Mouse (Mus musculus): ENCODE data around the gene Slc13a3.

The Slc13a3 gene

DNA sequence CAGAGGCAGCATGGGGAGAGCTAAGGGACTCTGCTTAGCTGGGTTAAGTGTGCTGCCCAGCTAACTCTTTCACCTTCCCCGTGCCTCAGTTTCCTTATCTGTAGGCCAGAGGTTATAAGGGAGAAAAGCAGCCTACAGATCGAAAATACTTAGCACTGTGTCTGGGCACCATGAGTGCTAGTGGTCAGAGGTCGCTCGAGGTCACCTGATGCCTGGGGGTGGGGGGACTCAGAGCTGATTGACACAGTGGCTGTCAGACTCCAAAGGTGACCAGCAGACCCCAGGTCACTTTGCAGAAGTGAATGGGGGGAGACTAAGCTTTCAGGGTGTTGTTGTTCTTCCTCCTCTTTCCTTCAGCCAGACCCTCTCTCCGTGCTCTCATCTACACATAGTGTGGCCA lies 58.7 kb downstream of the Slc13a3 start:
- CTCF ChIA-PET: no interaction called here

DNA sequence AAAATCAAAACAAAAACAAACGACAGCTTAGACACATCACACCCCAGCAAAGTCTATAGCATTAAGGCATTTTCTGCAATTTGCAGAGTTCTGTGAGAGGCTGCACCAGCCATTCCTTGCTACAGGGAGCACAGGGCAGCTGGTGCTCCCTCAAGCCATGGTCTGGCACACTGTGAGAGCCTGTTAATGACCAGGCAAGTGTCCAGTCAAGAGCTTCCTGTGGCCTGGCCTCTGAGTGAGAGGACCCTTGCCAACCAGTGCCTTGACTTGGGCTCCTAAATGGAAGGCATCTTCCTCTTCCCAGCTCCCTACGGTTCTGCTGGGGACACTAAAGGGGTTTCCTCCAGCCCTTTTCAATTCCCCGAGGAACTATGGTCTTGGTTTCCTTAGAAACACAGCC lies 59.1 kb downstream of the Slc13a3 start:
- CTCF ChIA-PET: no interaction called here

DNA sequence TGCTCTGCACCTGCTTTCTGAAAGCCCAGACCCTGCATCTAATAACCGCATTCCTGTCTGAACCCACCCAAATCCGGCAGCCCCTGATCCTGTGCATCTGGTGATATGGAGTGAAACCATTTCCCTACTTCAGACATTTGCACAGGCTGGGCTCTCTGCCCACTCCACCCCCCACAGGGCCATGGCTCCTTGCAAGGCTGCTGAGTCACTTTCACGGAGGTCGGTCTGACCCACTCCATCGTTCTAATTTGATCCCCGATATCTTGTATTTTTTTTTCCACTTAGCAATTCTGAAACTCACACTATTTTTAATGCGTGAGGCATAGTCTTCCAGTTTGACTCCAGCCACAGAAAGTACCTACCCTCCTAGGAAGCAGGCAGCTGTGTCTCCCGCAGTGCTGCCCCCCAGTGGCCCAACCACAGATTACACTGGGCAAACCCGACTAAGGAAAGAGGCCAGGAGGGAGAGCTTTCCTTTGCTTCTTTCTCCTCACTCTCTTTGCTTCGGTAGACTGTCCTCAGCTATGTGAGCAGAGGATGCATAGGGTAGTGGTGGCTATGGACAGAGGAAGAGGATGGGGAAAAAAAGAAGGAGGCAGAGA lies 65.2 kb downstream of the Slc13a3 start:
- CTCF ChIA-PET: interaction anchor here (0.7 kb wide), 1 partner anchor 464 kb away, joined by 3 read pairs; no protein-coding TSS in a partner anchor

DNA sequence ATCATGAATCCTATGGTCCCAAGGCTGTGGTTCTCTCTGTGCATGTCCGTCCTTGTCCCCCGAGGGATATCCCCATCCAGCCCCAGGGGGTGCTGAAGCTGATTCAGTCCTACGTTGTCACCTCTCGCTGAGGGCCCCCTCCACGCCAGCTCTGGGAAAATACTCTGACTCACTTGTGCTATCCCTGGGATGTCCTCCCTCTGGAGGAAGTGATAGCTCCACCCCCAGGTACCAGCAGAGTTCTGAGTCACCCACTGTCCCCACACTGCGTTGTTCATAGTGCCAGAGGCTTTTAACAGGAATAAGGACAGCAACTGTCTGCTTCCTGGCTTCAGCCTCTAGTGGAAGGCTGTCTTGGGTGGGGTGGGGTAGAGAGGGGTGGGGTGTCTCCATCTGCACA lies 67.7 kb downstream of the Slc13a3 start:
- CTCF ChIA-PET: no interaction called here

DNA sequence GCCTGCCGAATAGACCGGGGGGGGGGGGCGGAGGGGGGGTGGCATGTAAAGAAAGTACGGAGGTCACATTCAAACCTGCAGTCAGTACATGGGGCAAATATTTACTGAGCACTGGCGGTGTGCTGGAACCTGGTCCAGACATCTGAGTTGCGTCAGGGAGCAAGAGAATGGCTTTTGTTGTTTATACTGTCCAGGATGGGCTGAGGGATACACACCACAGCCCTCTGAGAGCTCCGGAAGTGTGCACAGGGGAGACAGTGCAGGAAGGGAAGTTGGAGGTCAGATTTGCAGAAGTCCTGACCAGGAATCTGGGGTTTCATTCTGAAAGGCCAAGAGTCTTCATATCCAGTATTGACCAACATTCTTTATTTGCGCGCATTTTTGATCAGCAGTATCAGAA lies 68.1 kb downstream of the Slc13a3 start:
- CTCF ChIA-PET: no interaction called here

DNA sequence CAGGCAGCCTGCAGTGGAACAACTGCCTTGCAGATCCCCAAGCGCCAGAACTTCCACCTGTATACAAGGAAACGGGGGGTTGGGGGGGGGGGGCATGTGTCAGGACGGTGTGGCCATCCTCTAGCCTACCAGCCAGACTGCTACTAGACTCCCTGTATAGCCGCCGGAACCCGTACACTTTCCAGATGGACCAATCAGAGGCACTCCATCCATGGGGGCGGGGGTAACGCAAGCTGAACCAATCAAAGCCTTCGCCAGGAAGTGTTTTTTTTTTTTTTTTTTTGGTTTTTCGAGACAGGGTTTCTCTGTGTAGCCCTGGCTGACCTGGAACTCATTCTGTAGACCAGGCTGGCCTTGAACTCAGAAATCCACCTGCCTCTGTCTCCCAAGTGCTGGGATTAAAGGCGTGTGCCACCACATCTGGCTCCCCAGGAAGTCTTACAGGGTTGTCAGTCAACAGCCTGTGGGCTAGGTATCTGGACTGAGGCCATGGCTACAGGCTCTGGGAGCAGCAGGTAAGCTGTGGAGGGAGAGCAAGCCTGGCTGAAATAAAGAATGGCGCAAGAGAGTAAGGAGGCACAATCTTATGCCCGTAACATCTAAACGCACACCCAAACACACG lies 74.8 kb downstream of the Slc13a3 start:
- CTCF ChIA-PET: no interaction called here

DNA sequence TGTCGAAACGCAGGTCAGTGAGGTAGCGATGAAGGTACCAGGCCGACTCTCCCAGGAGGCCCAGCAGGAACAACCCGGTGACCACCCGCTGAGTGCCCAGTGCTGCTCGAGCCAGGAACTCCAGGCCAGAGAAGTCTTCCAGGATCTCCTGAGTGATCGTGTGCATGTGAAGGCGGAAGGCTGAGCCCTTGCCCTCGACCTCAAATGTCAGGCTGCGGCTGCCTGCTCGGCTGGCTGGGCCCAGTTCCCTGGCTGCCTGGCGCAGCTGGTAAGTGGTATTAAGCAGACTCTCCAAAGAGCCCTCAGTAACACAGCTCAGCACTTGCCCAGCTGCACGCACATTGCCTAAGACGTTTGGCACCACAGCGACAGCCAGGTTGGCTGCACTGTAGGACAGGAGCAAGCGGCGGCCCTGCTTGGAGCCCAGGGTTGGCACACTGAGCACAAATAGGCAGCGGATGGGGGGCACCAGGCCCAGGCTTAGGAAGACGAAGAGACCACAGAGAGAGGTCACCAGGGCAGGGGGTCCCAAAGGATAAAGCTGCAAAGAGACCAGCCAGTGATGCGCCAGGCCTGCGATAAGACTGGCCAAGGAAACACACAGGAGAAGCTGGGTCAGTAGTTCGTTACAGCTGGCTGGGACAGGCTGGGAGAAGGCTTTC lies 75.4 kb downstream of the Slc13a3 start:
- CTCF ChIA-PET: no interaction called here

DNA sequence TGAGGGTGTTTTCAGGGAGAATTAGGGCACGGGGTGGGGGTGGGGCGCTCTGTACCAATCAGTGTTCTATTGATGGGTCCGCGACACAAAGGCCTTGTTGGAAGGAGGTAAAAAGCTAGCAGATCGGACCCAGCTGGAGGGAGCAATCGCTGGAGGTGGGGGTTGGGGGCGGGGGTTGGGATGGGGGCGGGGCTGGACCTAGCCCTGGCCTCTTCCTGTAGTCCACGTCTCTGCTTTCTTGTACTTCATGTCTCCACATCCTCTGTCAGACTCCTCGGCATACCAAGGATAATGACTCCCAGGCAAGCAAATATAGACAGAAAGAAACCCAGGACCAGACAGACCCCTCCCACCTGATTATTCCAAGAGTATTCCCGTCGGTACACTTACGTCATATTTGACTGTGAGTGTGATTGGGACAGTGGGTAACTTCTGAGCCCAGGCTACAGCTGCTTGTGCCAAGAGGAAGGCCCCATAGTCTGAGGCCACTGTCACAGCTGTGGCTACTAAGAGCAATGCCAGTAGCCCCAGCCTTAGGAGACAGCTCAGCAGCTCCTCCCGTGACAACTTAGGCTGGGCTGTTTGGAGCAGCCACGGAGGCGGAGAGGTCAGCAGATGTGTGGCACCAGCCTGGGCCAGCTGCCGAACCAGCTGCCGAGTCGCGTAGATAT lies 76.1 kb downstream of the Slc13a3 start:
- CTCF ChIA-PET: no interaction called here

DNA sequence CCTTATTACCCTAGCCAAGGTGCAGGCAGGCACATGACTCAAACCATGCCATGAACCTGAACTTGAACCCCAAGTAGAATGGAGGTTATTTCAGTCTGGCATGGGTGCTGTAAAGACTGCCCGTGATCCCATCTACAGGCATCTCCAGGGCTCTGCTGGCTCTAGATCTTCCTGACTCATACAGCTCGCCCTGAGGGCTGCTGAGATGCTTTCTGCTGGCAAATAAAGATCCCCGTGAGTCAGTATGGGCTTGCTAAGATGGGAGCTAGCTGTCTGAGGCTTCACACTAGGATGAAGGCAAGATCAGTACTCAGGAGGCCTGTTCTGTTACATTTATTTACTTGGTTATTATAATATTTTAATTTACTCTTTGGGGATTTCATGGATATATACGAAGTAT lies 80.9 kb downstream of the Slc13a3 start:
- CTCF ChIA-PET: interaction anchor here (0.5 kb wide), 1 partner anchor 10 kb away, joined by 4 read pairs; no protein-coding TSS in a partner anchor

DNA sequence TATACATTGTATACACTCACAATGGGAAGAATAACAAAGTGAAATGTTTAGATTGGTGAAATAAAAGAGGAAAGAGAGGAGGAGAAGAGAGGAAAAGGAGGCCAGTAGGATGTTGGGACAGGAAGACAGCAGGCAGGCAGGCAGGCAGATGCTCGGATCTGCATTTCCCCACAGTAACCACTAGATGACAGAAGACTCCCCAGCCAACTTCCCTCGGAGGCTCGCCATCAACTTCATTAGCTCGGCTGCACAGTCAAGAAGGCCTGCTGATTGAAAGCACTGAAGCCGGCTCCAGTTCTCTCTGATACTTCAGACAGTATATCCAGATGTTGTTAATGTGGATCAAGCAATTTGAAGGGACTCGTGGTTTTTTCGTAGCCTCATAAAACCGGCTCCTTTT lies 81.5 kb downstream of the Slc13a3 start:
- CTCF ChIA-PET: no interaction called here

DNA sequence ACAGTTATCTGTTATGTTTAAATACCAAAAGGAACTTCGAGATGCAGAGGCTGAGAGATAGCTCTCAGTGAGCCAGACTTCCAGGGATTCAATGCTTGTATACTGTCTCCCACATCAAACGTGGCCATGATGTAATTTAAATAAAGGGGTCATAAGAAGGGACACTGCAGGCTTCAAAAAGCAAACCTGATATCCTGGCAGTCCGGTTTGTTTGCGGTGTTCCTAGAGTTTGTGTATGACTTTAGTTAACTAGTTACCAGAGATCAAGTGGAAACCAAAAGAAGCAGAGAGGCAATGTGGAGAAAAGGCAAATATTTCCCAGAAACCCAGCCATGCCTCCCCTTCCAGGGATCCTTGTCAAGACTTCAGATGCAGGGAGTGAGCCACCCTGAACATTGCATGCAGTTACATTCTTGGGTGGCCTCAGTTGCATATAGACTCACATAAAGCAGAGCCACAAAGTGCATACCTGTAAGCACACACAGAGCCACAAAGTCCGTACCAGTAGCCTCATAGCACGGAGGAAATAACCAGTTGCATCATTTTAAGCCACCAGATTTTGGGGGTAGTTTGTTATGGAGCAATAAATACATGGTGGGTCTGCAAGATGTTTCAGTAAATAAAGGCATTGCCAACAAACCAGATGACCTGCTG lies 83.6 kb downstream of the Slc13a3 start:
- CTCF ChIA-PET: no interaction called here

DNA sequence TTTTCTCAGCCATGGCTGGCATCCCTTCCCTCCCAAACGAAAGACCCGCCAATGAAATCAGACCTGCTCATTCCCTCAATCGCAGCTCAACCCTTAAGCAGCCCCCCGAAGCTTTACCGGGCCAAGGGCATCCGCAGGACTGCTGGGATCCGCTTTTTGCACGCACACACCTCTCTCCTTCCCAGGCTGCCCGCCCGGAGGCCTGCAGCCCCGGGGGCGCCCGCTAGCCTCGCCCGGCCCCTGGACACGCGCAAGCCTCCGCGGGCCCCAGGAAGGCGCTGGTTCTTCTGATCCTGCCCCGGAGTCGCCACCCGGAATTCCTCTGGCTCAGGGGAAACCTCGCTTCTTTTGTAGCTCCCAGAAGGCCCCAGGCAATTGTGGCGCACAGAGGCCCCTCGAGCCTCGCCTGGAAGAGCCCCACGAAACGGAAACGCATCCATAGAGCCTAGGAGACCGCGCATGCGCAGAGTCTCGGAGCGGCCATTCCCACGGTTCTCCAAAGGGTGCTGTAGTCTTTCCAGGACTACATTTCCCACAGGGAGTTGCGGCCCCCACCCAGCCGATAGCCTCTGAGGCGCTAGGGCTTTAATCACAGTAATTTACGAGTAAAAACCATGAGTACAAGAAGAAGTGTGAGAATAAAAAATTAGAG lies 85.1 kb downstream of the Slc13a3 start, which contains the start of gene Zfp334:
TSS of gene Zfp334 (minus strand) at position 416 of the 652 bp plus-strand sequence.
- CTCF ChIA-PET: no interaction called here

DNA sequence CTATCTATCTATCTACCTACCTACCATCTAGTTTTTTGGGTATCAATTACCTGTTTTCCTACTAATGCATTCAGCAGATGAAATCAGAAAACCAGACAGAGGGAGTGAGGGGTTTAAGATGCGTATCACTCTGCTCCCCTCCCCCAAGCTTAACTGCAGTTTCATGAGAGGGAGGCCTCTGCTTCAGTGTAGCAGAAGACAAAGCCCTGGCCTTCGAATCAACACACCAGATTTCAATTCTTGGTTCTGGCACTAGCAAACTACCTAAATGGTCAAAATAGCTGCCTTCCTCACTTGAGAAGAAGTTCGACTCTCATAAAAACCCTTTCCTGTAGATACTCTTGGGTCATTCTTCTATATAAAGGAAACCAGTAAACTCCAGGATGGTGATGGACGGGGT lies 85.7 kb downstream of the Slc13a3 start:
- CTCF ChIA-PET: interaction anchor here (0.7 kb wide), 1 partner anchor 12 kb away, joined by 3 read pairs; no protein-coding TSS in a partner anchor

DNA sequence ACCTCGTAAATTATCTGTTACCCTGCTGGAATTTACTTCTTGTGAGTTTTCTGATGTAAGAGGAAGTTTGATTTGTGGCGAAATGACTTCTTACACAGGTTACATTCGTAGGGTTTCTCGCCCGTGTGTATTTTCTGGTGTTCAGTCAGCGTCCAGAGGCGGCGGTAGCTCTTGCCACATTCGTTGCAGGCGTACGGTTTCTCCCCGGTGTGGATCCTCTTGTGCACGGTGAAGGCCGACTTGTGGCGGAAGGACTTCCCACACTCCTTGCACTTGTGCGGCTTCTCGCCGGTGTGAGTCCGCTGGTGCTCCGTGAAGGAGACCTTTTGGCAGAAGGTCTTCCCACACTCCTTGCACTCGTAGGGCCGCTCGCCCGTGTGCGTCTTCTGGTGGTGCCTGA lies 93.0 kb downstream of the Slc13a3 start:
- CTCF ChIA-PET: no interaction called here

DNA sequence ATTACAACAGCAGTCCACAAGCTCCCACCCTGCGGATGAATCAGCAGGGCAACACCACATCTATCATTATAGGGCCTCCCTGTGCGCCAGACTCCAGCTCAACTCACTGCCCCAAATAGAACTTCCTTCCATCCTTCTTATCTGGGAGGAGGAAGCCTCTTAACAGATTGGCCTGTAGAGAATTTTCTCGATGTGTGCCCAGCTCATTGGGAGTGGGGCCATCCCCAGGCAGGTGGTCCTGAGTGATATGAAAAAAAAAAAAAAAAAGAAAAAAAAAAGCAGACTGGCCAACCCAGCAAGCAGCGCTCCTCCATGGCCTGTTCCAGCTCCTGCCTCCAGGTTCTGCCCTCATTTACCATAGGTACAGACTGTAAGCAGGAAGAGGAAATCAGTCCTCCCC lies 97.0 kb downstream of the Slc13a3 start:
- CTCF ChIA-PET: no interaction called here

DNA sequence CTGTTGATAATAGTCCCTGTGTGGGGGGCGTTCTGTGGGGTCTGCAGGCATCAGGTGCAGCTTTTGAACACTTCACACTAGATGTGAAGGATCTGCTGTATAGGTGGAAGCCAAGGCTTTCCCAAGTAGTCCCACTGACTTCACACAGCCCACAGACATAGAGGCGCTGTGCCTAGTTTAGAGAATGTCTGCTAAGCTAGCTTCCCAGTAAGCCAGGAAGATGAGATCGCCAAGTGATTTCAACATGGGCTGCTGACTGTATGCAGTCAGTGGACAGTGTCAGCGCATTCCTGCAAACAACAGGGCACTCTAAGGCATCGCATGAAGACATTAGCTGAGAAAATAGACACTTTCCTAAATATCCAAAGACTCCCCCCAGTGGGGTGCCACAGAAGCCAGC lies 97.6 kb downstream of the Slc13a3 start:
- CTCF ChIA-PET: interaction anchor here (0.6 kb wide), 2 partner anchors 11 to 76 kb away, joined by 3 read pairs; no protein-coding TSS in a partner anchor

DNA sequence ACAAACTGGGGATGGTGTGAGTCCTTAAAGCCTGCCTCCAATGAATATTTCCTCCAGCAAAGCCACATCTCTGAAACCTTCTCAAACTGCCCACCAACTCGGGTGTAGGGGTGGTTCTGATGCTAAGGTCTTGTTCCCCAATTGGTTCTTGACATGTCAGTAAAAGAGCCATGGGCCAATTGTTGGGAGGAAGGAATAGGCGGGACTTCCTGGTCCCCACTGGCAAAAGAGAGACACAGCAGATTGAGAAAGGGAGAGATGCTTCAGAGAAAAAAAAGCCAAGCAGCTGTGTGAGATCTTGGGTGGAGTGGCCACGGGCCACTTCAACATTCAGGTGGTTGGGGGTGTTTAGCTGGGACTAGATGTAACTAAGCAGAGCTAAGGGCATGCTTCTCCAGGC lies 102.0 kb downstream of the Slc13a3 start:
- CTCF ChIA-PET: no interaction called here

DNA sequence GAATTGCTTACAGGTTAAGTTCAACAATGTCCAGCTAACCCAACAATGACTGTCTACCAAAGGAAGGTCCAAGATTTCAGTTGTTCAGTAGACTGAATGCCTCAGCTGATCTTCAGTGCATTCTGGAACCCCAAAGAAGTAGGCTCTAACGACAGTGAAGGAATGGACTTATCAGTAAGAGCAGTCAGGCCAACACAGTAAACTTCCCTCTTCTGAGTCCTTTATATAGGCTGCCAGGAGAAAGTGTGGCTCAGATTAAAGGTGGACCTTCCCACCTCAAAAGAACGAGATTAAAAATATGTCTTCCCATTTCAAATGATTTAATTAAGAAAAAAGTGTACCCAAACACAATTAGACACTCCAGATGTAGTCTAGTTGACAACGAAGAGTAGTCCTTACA lies 102.7 kb downstream of the Slc13a3 start:
- CTCF ChIA-PET: no interaction called here

DNA sequence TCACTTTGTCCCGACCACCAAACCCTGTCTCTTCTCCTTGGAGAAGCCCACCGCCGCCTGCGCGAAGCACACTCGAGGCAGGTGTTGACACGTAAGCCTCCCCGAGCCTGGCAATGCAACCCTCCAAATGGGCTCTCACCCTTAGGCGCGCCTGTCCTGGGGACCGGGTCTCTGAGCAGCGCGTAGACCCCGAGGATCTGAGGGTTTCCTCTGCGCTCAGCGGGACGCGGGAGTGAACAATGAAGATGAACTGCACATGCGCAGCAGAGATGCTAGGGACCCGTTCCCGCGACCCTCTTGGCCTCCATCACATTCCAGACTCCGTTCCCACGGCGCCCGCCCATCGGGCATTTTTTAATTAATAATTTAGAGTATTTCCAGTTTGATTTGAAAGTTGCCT lies 104.5 kb downstream of the Slc13a3 start, which contains the start of gene Zfp663:
TSS of gene Zfp663 (minus strand) at position 234 of the 400 bp plus-strand sequence.
- CTCF ChIA-PET: no interaction called here

DNA sequence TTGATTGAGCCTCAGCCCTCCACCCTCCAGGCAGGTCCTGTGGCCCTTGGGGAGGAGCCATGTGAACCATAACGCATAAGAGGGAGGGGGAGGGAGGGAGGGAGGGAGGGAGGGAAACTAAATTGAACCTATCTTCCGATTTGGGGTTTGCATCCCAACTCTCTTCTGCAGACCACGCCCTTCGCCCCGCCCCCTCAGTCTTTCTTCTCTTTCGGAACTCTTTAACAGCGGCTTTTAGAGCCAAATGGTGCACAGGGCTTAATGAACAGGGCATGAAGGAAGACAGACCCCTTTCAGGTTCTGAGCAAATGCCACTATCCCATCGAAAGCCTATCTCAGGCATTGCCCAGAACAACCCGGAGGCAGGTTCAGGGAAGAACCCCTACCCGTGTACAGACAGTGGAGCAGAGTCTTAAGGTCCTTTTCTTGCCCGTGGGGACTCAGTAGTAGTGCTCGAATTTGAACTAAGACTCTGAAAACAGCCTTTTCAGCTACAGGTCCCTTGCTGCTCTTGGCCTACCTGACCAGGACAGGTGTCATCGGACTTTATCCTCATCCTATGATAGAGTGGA lies 105.1 kb downstream of the Slc13a3 start:
- CTCF ChIA-PET: no interaction called here

DNA sequence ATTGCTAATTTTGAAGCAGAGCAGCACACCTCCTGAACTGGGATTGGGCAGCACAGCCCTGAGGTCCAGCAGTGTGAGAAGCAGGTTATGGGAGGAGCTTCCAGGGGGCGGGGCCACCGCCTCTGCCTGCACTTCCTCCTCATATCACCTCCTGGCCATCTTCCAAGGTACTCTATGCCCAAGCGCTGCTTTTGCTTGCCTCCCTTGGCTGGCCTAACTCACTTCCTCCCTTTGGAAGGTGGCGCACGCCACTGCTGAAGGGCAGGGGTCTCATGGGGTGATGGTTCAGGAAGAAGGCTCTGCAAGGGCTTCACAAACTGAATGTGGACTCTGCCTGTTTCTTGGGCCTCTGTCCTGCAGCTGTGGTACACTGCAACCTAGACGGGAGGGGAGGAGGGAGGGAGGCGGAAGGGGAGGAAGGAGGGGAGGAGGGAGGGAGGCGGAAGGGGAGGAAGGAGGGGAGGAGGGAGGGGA lies 105.9 kb downstream of the Slc13a3 start:
- CTCF ChIA-PET: no interaction called here

Measured in spleen, embryonic (tissue).